Mouse (Mus musculus): ENCODE measurements around the gene Ccr5. TPM values are rescaled to one million over a fixed set of nuclear protein-coding genes. Genes with fewer than 3 reads are reported as not detected.
"Not testable (repeated sequence)": the region's sequence is repeated elsewhere in the genome, so short reads cannot be mapped to it uniquely, and the experiment has no call there.

The Ccr5 gene
- polyA plus RNA-seq (2012; rRNA removed), result 0.09 and 0.10 TPM in 2 replicates

GRCm38 (mm10) chr9:124121387-124122184 lies at the start of gene Ccr5:
TSS of gene Ccr5 (plus strand) at chr9:124121543.
- H3K4me1 ChIP-seq (ENCODE audit: control insufficient read depth, insufficient read depth, insufficient read length, low read length), result no peaks in the 10 kb centered on the region
- WGBS, result 76% methylated on average over 3 of the region's 3 CpGs
- H3K27ac ChIP-seq (ENCODE audit: insufficient read depth, low read depth, low read length), result no peak within 1 kb of the TSS
- H3K36me3 ChIP-seq (ENCODE audit: control insufficient read depth, insufficient read depth, low read length), result no peaks in the 10 kb centered on the region
- TF ChIP-seq CTCF (IDR thresholded peaks at IDR 0.05; ENCODE audit: extremely low read depth, insufficient read length, insufficient replicate concordance, low read depth, low read length), result no peak
- no peak for TF ChIP-seq POLR2A (IDR thresholded peaks at IDR 0.05; ENCODE audit: low read depth, low read length)
- peaks cover 2% of the 10 kb centered on the region; the same call in 1 of the 2 replicates for H3K27me3 ChIP-seq (ENCODE audit: control insufficient read depth, insufficient read depth, low read length)
- no peak within 1 kb of the TSS for H3K4me3 ChIP-seq (ENCODE audit: low read depth, low read length)

DNA sequence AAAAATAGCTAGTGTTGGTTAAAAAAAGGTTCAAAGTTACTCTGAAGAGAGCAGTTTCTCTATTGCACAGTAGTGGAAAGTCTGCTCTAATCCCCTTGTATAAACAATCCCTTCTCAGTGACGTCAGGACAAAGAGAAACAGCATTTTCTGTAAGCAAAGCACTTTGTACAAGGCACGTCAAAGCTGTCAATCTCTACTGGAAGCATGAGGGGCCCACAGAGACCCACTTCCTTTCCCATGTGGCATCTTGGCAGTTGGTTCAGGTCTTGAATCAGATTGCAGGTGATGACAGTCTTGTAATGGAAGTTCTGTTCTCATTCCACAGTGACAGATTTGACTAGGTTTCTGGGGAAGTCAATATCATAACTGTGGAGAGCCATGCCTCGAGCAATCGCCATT lies 41.5 kb upstream of the Ccr5 start:
- WGBS, result 69% methylated on average over 4 of the region's 4 CpGs
- no peaks in the 10 kb centered on the region for H3K4me1 ChIP-seq (ENCODE audit: control insufficient read depth, insufficient read depth, insufficient read length, low read length)
- TF ChIP-seq POLR2A (IDR thresholded peaks at IDR 0.05; ENCODE audit: low read depth, low read length) (no peak), CTCF (IDR thresholded peaks at IDR 0.05; ENCODE audit: extremely low read depth, insufficient read length, insufficient replicate concordance, low read depth, low read length) (no peak)
- H3K36me3 ChIP-seq (ENCODE audit: control insufficient read depth, insufficient read depth, low read length), result no peaks in the 10 kb centered on the region
- no peak overlapping the region for H3K4me3 ChIP-seq (ENCODE audit: low read depth, low read length)
- no peaks in the 10 kb centered on the region for H3K27me3 ChIP-seq (ENCODE audit: control insufficient read depth, insufficient read depth, low read length)
- H3K27ac ChIP-seq (ENCODE audit: insufficient read depth, low read depth, low read length), result no peak overlapping the region

GRCm38 (mm10) chr9:124080471-124080870 lies 40.9 kb upstream of the Ccr5 start:
- not testable (repeated sequence) for H3K27me3 ChIP-seq (ENCODE audit: control insufficient read depth, insufficient read depth, low read length); H3K36me3 ChIP-seq (ENCODE audit: control insufficient read depth, insufficient read depth, low read length); H3K27ac ChIP-seq (ENCODE audit: insufficient read depth, low read depth, low read length); H3K4me3 ChIP-seq (ENCODE audit: low read depth, low read length); H3K4me1 ChIP-seq (ENCODE audit: control insufficient read depth, insufficient read depth, insufficient read length, low read length)
- 72% methylated on average over 13 of the region's 13 CpGs for WGBS

- no peaks in the 10 kb centered on the region for H3K4me1 ChIP-seq (ENCODE audit: control insufficient read depth, insufficient read depth, insufficient read length, low read length)
- WGBS, result 76% methylated on average over 1 of the region's 1 CpGs
- no peaks in the 10 kb centered on the region for H3K36me3 ChIP-seq (ENCODE audit: control insufficient read depth, insufficient read depth, low read length)
- H3K27ac ChIP-seq (ENCODE audit: insufficient read depth, low read depth, low read length), result no peak overlapping the region
- no peak overlapping the region for H3K4me3 ChIP-seq (ENCODE audit: low read depth, low read length)
- H3K27me3 ChIP-seq (ENCODE audit: control insufficient read depth, insufficient read depth, low read length), result 0 out of 2 replicates have a peak, but pooled peaks cover 4% of the 10 kb centered on the region
- TF ChIP-seq POLR2A (IDR thresholded peaks at IDR 0.05; ENCODE audit: low read depth, low read length), result no peak
These were observed 30.9 kb upstream of the Ccr5 start for GRCm38 (mm10) chr9:124090441-124090840.

GRCm38 (mm10) chr9:124099127-124099526 lies 22.2 kb upstream of the Ccr5 start:
- Histone ChIP-seq H3K4me3 (ENCODE audit: low read depth, low read length) (no peak overlapping the region), H3K4me1 (ENCODE audit: control insufficient read depth, insufficient read depth, insufficient read length, low read length) (no peaks in the 10 kb centered on the region), H3K27me3 (ENCODE audit: control insufficient read depth, insufficient read depth, low read length) (0 out of 2 replicates have a peak, but pooled peaks cover 2% of the 10 kb centered on the region), H3K36me3 (ENCODE audit: control insufficient read depth, insufficient read depth, low read length) (no peaks in the 10 kb centered on the region), H3K27ac (ENCODE audit: insufficient read depth, low read depth, low read length) (no peak overlapping the region)
- WGBS, result 84% methylated on average over 1 of the region's 1 CpGs
- TF ChIP-seq CTCF (IDR thresholded peaks at IDR 0.05; ENCODE audit: extremely low read depth, insufficient read length, insufficient replicate concordance, low read depth, low read length) (no peak), POLR2A (IDR thresholded peaks at IDR 0.05; ENCODE audit: low read depth, low read length) (no peak)

DNA sequence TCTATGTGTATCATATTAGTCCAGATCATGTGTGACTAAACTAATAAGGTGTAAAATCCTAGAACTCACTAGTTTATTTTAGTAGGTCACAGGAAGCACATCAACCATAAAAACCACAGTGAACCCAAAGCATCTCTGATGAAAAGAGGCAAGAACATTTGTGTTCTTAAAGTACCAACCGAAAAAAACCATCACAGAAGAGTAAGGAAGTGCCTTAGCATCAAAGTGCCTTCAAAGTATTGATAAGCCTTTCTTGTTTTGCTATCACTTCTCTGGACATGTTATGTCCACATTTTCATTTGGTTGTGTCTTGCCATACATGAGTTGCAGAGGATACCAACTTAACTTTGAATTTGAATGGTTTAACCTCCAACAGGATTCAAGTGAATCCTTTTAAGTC lies 21.0 kb upstream of the Ccr5 start:
- H3K36me3 ChIP-seq (ENCODE audit: control insufficient read depth, insufficient read depth, low read length), result no peaks in the 10 kb centered on the region
- 76% methylated on average over 1 of the region's 1 CpGs for WGBS
- TF ChIP-seq POLR2A (IDR thresholded peaks at IDR 0.05; ENCODE audit: low read depth, low read length) (no peak), CTCF (IDR thresholded peaks at IDR 0.05; ENCODE audit: extremely low read depth, insufficient read length, insufficient replicate concordance, low read depth, low read length) (no peak)
- H3K27me3 ChIP-seq (ENCODE audit: control insufficient read depth, insufficient read depth, low read length), result 0 out of 2 replicates have a peak, but pooled peaks cover 2% of the 10 kb centered on the region
- no peaks in the 10 kb centered on the region for H3K4me1 ChIP-seq (ENCODE audit: control insufficient read depth, insufficient read depth, insufficient read length, low read length)
- no peak overlapping the region for H3K27ac ChIP-seq (ENCODE audit: insufficient read depth, low read depth, low read length)
- H3K4me3 ChIP-seq (ENCODE audit: low read depth, low read length), result no peak overlapping the region

DNA sequence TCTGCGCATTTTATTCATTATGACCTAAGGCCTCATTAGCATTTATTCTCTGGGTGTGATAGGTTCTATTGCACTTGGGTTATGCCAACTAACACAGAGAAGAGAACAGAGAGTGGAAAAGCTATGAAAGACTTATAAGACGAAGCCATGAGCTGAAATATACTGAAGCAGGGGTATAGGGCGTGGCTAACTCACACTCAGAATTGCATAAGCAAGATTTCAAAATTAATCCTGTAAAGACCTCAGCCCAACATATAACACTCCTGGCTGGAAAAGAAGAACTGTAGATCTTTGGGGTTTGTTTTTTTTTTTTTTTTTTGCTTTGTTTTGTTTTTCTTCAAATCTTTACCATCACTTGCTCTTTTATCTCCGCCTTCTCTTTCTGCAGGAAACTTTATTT lies 19.6 kb upstream of the Ccr5 start, which contains the start of gene Ccr2:
Gene Ccr2, plus strand, starts transcription at position 228 of the 400 bp plus-strand sequence.
- TF ChIP-seq POLR2A (IDR thresholded peaks at IDR 0.05; ENCODE audit: low read depth, low read length), result no peak
- TF ChIP-seq CTCF (IDR thresholded peaks at IDR 0.05; ENCODE audit: extremely low read depth, insufficient read length, insufficient replicate concordance, low read depth, low read length), result no peak
- Histone ChIP-seq H3K4me1 (ENCODE audit: control insufficient read depth, insufficient read depth, insufficient read length, low read length) (no peaks in the 10 kb centered on the region), H3K27ac (ENCODE audit: insufficient read depth, low read depth, low read length) (no peak within 1 kb of the TSS), H3K27me3 (ENCODE audit: control insufficient read depth, insufficient read depth, low read length) (peaks cover 2% of the 10 kb centered on the region; the same call in 1 of the 2 replicates), H3K4me3 (ENCODE audit: low read depth, low read length) (no peak within 1 kb of the TSS), H3K36me3 (ENCODE audit: control insufficient read depth, insufficient read depth, low read length) (no peaks in the 10 kb centered on the region)
- WGBS, result 74% methylated on average over 4 of the region's 4 CpGs
